17 mouse cellular contexts compared by ENCODE assay signal in genomic region chr5:62924616-62925015, GRCm38 (mm10).
A peak's percentile ranks its signal among the peaks of the same experiment; 100 is the strongest.
DNase-seq lines count a peak whose midpoint lies in the region; ATAC-seq and TF ChIP-seq lines count a peak whose summit lies in the region.
"Had no signal": no experiment of that assay in that cellular context is flagged by ENCODE, and none has a peak within 500 bp of the region (broad histone marks: within the 10 kb centered on the region; RNA-seq: fewer than 3 reads in every experiment).

No protein-coding gene starts in this region.

- peak; percentile 7 for DNase-seq in kidney, adult 2 months
- no peak for DNase-seq in kidney, adult 18-20 months
- no peak for DNase-seq in lung, adult 2 months
- DNase-seq in embryo, embryonic 11.5 days (ENCODE audit: low read depth, low spot score) = peak; percentile 1
- no peak for DNase-seq in layer of hippocampus, adult 18-20 months (ENCODE audit: low spot score in 2 of 2)
- DNase-seq: adrenal gland, adult 8-10 months; cerebellum, adult 2 months; heart, adult 11 months; right cerebral cortex, postnatal 25 days had no signal

- no peaks in the 10 kb centered on the region for H3K27me3 ChIP-seq in kidney, adult 2 months (replicated peaks; ENCODE audit: control insufficient read depth, insufficient read depth, low read length)
- no peaks in the 10 kb centered on the region for H3K27me3 ChIP-seq in lung, embryonic 16.5 days (ENCODE audit: control insufficient read depth, insufficient read depth, low read depth, low read length)
- H3K27me3 ChIP-seq: hindbrain, embryonic 13.5 days; limb, embryonic 15.5 days had no signal

- no peaks in the 10 kb centered on the region for H3K9me3 ChIP-seq in lung, embryonic 16.5 days (ENCODE audit: control insufficient read depth, low read length)
- H3K9me3 ChIP-seq: hindbrain, embryonic 13.5 days; limb, embryonic 15.5 days had no signal

- H3K4me2 ChIP-seq in lung, embryonic 16.5 days (ENCODE audit: low read depth, low read length) = no peak overlapping the region
- H3K4me2 ChIP-seq: hindbrain, embryonic 13.5 days; limb, embryonic 15.5 days had no signal

- no peak for TF ChIP-seq CTCF in kidney, adult 2 months (conservative IDR thresholded peaks at IDR 0.05; ENCODE audit: insufficient read depth, insufficient read length, low read depth, low read length)
- TF ChIP-seq CTCF in lung, adult 2 months (IDR thresholded peaks at IDR 0.05; ENCODE audit: insufficient read depth, low read length) = no peak

- H3K4me1 ChIP-seq in kidney, adult 2 months (ENCODE audit: control insufficient read depth, insufficient read depth, low read length) = no peaks in the 10 kb centered on the region
- H3K4me1 ChIP-seq in lung, embryonic 16.5 days (replicated peaks; ENCODE audit: control insufficient read depth, insufficient read depth, low read length) = no peaks in the 10 kb centered on the region
- no peaks in the 10 kb centered on the region for H3K4me1 ChIP-seq in lung, adult 2 months (ENCODE audit: control insufficient read depth, insufficient read depth, low read length)
- H3K4me1 ChIP-seq: hindbrain, embryonic 13.5 days; limb, embryonic 15.5 days had no signal

- H3K36me3 ChIP-seq in kidney, adult 2 months (ENCODE audit: control insufficient read depth, insufficient read depth, low read length) = no peaks in the 10 kb centered on the region
- no peaks in the 10 kb centered on the region for H3K36me3 ChIP-seq in lung, embryonic 16.5 days (ENCODE audit: control insufficient read depth, insufficient read depth, low read length)
- H3K36me3 ChIP-seq: hindbrain, embryonic 13.5 days; limb, embryonic 15.5 days had no signal

- no peak overlapping the region for H3K4me3 ChIP-seq in kidney, adult 2 months (ENCODE audit: insufficient read depth, low read depth, low read length)
- no peak overlapping the region for H3K4me3 ChIP-seq in lung, embryonic 16.5 days (ENCODE audit: low read length)
- no peak overlapping the region for H3K4me3 ChIP-seq in lung, adult 2 months (replicated peaks; ENCODE audit: extremely low read depth, low read depth, low read length)
- H3K4me3 ChIP-seq: hindbrain, embryonic 13.5 days; limb, embryonic 15.5 days had no signal

- peak; percentile 59 for ATAC-seq in lung, embryonic 16.5 days (ENCODE audit: low read depth)
- ATAC-seq in megakaryocyte progenitor cell, adult 5-6 weeks (replicated peaks; ENCODE audit: poor library complexity) = peak; percentile 37; the same call in 1 of the 2 replicates
- no peak for ATAC-seq in erythroid progenitor cell, adult 5-6 weeks (replicated peaks; ENCODE audit: low FRiP score, poor library complexity, severe bottlenecking)
- ATAC-seq: intestine, postnatal 0 days; midbrain, embryonic 16.5 days had no signal

- TF ChIP-seq POLR2A in kidney, adult 2 months (IDR thresholded peaks at IDR 0.05; ENCODE audit: low read depth, low read length) = no peak
- TF ChIP-seq POLR2A in lung, adult 2 months (IDR thresholded peaks at IDR 0.05; ENCODE audit: borderline replicate concordance, extremely low read depth, low read depth, low read length) = no peak

- H3K9ac ChIP-seq in lung, embryonic 16.5 days (ENCODE audit: low read length) = no peak overlapping the region
- H3K9ac ChIP-seq: hindbrain, embryonic 13.5 days; limb, embryonic 15.5 days had no signal

- H3K27ac ChIP-seq in kidney, adult 2 months (ENCODE audit: insufficient read depth, low read depth, low read length) = no peak overlapping the region
- no peak overlapping the region for H3K27ac ChIP-seq in lung, embryonic 16.5 days (ENCODE audit: low read length)
- H3K27ac ChIP-seq: hindbrain, embryonic 13.5 days; limb, embryonic 15.5 days; macrophage had no signal

Comparison
In these comparisons a context has a peak if more than half of its experiments do, and no peak if none do; other contexts are left out.
1. DNase-seq: peak in kidney, adult 2 months (single experiment) and embryo, embryonic 11.5 days (single experiment); none in kidney, adult 18-20 months (single experiment), lung, adult 2 months (single experiment) and layer of hippocampus, adult 18-20 months (0 of 2).